Mouse (Mus musculus) embryonic facial prominence, embryonic 12.5 days (tissue): ENCODE measurements around the gene Pigx. TPM values are rescaled to one million over a fixed set of nuclear protein-coding genes. Genes with fewer than 3 reads are reported as not detected.
"Not testable (repeated sequence)": the region's sequence is repeated elsewhere in the genome, so short reads cannot be mapped to it uniquely, and the experiment has no call there.

ENCODE experiments used
- ATAC-seq: fragments of 200-750 bp; cut with Nextera tagmentation; 2 replicates; pipeline ENCODE4 v1.8.0; 2017; ENCODE audit not compliant: insufficient number of reproducible peaks, insufficient read depth, low FRiP score, low TSS enrichment
- H3K27ac ChIP-seq: fragments of 300-500 bp; sonication (generic); 2 replicates; pipeline ENCODE4 v1.5.1; 2016; ENCODE audit warnings: mild to moderate bottlenecking
- H3K27me3 ChIP-seq: fragments of 300-500 bp; sonication (generic); 2 replicates; pipeline ENCODE4 v1.6.1; 2016; ENCODE audit warnings: mild to moderate bottlenecking, moderate library complexity
- H3K36me3 ChIP-seq: fragments of 300-500 bp; sonication (generic); 2 replicates; pipeline ENCODE4 v1.6.1; 2016; ENCODE audit warnings: mild to moderate bottlenecking
- H3K4me1 ChIP-seq: fragments of 300-500 bp; sonication (generic); 2 replicates; pipeline ENCODE4 v1.6.1; 2016
- H3K4me2 ChIP-seq: fragments of 300-500 bp; sonication (generic); replicated peaks from 2 replicates; pipeline ENCODE4 v1.6.1; 2016; ENCODE audit warnings: mild to moderate bottlenecking, moderate library complexity
- H3K4me3 ChIP-seq: fragments of 300-500 bp; sonication (generic); 2 replicates; pipeline ENCODE4 v1.5.1; 2016; ENCODE audit warnings: mild to moderate bottlenecking
- H3K9ac ChIP-seq: fragments of 300-500 bp; sonication (generic); 2 replicates; pipeline ENCODE4 v1.6.1; 2016; ENCODE audit warnings: mild to moderate bottlenecking, moderate library complexity
- H3K9me3 ChIP-seq: fragments of 300-500 bp; sonication (generic); 2 replicates; pipeline ENCODE4 v1.6.1; 2016; ENCODE audit warnings: mild to moderate bottlenecking, moderate library complexity
- WGBS: fragments of 180-500 bp; shearing (Covaris S2); methylation state at CpG from one replicate; pipeline ENCODE4 v1.1.7; 2016; 5-methylcytosine and 5-hydroxymethylcytosine counted together
- polyA plus RNA-seq: library from polyadenylated mRNA; unstranded; fragments of >200 nt; fragmentation: Nextera tagmentation; extraction: Ambion mirVana; gene quantifications from 2 replicates; pipeline ENCODE4 v1.2.1, GENCODE M21; 2016

Gene Pigx
- polyA plus RNA-seq, 1 experiment from 2014 or later, result 138 TPM

DNA sequence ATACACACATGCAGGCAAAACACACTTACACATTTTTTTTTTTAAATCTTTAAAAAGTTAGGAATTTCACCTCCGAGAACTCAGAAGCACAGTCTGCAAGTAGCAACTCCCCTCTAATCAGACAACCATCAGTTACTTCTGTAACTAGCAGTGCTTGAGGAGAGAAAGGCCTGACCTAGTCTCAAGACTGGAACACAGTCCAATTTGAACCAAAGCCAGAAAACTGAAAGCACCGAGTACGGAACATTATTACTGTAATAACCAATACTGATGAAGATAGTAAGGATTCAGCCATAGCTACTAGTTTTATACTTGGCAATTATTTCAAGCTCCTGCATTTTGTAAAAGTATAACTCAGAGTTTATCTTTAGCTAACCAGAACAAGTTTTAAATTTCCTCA is 23.1 kb downstream of the Pigx start:
- H3K4me1 ChIP-seq, result peaks cover 15% of the 10 kb centered on the region
- H3K4me2 ChIP-seq, result no peak overlapping the region
- H3K9me3 ChIP-seq, result no peaks in the 10 kb centered on the region
- ATAC-seq, result no peak
- H3K9ac ChIP-seq, result no peak overlapping the region
- 0 out of 2 replicates have a peak, but pooled peaks cover 2% of the 10 kb centered on the region for H3K36me3 ChIP-seq
- no peaks in the 10 kb centered on the region for H3K27me3 ChIP-seq
- H3K27ac ChIP-seq, result no peak overlapping the region
- H3K4me3 ChIP-seq, result no peak overlapping the region
- WGBS, result 69% methylated on average over 3 of the region's 3 CpGs

DNA sequence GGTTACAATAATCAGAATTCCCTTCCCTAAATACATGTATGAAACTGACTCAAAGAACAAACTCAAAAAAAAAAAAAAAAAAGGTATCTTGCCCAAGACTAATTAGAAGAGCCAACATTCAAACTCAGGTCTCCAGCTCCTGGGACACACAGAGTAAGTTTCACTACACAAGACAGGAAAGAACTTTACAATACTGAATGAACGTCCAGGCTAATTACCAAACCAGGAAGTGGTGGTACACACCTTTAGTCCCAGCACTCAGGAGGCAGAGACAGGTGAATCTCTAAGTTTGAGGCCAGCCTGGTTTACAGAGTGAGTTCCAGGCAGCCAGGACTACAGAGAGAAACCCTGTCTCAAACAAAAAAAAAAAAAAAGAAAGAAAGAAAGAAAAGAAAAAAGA is 23.8 kb downstream of the Pigx start:
- Histone ChIP-seq H3K9me3 (no peaks in the 10 kb centered on the region), H3K4me3 (no peak overlapping the region), H3K27me3 (no peaks in the 10 kb centered on the region), H3K4me1 (peaks cover 15% of the 10 kb centered on the region), H3K36me3 (0 out of 2 replicates have a peak, but pooled peaks cover 2% of the 10 kb centered on the region), H3K27ac (no peak overlapping the region), H3K4me2 (no peak overlapping the region), H3K9ac (no peak overlapping the region)
- 53% methylated on average over 1 of the region's 1 CpGs for WGBS
- no peak for ATAC-seq

DNA sequence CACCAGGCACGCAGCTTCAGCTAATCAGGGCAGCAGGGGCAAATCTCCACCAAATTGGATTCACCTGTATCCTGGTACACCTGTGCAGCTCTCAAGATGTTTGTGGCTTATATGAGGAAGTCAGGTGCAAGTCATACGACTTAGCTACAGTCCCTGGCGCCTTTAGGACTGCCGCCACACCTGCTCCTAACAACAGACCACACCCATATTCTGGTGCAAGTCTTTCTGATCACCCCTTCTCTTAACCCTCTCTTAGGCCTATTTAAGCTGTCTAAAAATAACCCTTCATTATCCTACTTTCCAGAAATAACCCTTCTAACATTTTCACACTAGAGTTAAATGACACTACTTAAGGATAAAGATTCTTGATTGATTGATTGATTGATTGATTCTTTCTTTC is 29.5 kb downstream of the Pigx start:
- not testable (repeated sequence) for ATAC-seq, H3K27me3 ChIP-seq, H3K4me1 ChIP-seq, H3K9me3 ChIP-seq, H3K4me2 ChIP-seq, H3K9ac ChIP-seq, H3K27ac ChIP-seq, H3K4me3 ChIP-seq, H3K36me3 ChIP-seq
- 74% methylated on average over 4 of the region's 4 CpGs for WGBS

DNA sequence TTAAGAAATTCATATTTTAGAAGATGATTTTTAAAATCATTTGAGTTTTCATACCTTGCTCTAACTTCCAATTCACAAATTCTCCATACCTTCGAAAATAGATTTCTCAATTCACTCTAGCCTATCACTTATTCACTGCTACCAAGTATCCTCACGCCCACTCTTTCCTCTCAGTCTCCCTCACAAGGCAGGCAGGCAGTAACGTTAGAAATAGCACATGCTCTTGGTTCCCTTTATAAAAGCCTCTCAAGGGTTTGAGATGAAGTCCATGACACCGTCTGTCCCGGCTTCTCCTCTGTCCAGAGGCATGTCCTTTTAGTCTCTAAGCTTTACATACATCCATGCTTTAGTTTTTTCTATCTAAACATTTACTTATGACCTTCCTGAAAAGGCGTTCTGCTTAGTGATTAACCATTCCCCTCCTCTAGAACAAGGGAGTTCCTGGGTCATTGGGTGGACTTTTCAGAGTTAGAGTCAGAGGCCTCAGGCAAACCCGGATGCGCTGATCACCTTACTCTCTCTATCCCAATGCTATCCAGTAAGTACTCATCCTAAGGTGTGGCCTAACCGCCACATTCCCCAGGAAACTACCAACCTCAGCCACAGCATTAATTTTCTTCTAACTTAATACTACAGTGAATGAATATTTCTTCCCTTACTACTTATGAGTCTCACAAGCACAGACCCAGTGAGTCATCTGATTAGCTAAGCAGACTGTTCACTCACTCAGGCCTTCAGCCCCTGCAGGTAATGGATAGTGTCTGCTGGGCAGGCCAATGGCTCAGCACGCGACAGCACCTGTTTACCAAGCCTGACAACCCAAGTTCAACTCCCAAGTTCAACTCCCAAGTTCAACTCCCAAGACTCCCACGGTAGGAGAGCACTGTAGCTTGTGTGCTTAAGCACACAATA is 30.9 kb downstream of the Pigx start:
- H3K9ac ChIP-seq, result no peak overlapping the region
- H3K27me3 ChIP-seq, result no peaks in the 10 kb centered on the region
- no peak overlapping the region for H3K27ac ChIP-seq
- no peaks in the 10 kb centered on the region for H3K9me3 ChIP-seq
- H3K4me1 ChIP-seq, result no peaks in the 10 kb centered on the region
- ATAC-seq, result no peak
- WGBS, result 86% methylated on average over 12 of the region's 12 CpGs
- 0 out of 2 replicates have a peak, but pooled peaks cover 2% of the 10 kb centered on the region for H3K36me3 ChIP-seq
- no peak overlapping the region for H3K4me2 ChIP-seq
- no peak overlapping the region for H3K4me3 ChIP-seq

DNA sequence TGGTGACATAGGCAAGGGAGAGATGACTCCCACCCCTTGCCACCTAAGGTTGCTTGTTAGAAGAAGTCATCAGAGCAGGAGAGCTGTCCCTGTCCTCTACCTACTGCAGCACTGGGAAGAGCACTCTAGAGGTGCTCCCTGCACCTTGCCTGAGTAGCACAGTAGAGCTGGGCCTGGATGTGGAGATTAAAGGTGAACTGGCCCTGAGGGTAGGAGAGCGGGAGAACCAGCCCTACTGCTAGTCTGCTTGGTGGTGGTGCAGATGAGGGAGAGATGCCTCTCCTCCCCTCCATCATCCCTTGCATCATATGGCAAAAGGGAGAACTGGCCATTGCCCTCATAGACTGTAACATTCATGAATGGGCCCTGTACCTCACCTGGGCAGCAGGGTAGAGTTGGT is 32.6 kb downstream of the Pigx start:
- Histone ChIP-seq H3K36me3 (no peaks in the 10 kb centered on the region), H3K4me3 (no peak overlapping the region), H3K4me1 (no peaks in the 10 kb centered on the region), H3K9ac (no peak overlapping the region), H3K9me3 (no peaks in the 10 kb centered on the region), H3K27ac (no peak overlapping the region), H3K27me3 (no peaks in the 10 kb centered on the region), H3K4me2 (no peak overlapping the region)
- peak; percentile 35; the same call in 1 of the 2 replicates for ATAC-seq
- WGBS, result 100% methylated on average over 1 of the region's 1 CpGs

DNA sequence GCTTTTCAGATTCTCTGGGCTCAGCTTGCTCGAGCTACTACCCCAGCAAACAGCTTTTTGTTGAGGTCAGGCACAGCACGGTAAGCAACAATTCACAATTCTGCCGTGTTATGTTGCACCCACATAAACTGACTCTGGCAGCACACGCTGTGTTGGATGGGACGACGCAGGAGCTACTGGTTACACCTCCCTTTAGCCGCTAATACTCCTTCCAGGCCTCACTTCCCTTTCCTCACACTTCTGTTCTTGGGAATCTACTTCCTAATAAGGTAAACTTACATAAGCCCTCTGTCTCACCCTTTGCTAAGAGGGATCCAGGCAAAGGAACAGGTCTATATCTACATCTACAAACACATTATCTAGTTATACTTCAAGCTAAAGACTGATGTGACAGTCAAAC is 35.6 kb downstream of the Pigx start:
- Histone ChIP-seq H3K36me3 (no peaks in the 10 kb centered on the region), H3K27ac (no peak overlapping the region), H3K4me1 (no peaks in the 10 kb centered on the region), H3K4me3 (no peak overlapping the region), H3K27me3 (no peaks in the 10 kb centered on the region), H3K9ac (no peak overlapping the region), H3K9me3 (no peaks in the 10 kb centered on the region), H3K4me2 (no peak overlapping the region)
- 87% methylated on average over 7 of the region's 7 CpGs for WGBS
- no peak for ATAC-seq

DNA sequence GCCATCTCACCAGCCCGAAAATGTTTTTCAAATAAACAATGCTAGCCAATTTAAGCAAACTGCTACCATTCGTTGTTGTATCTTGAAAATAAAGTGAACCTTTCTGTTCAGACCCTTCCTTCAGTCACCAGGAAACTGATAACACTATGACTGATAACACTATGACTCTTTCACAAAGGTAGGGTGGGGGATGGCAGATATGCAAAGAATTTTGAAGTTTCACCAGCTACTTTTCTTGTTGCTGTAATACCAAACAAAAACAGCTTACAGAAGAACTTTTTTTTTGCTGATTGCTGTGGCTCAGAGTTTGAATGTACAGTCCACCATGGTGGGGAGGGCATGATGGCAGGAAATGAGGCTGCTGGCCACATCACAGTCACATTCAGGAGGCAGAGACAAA is 37.3 kb downstream of the Pigx start:
- no peak overlapping the region for H3K27ac ChIP-seq
- H3K27me3 ChIP-seq, result no peaks in the 10 kb centered on the region
- no peaks in the 10 kb centered on the region for H3K36me3 ChIP-seq
- no peaks in the 10 kb centered on the region for H3K4me1 ChIP-seq
- WGBS, result 80% methylated on average over 2 of the region's 2 CpGs
- H3K4me2 ChIP-seq, result no peak overlapping the region
- H3K4me3 ChIP-seq, result no peak overlapping the region
- no peaks in the 10 kb centered on the region for H3K9me3 ChIP-seq
- ATAC-seq, result no peak
- H3K9ac ChIP-seq, result no peak overlapping the region

DNA sequence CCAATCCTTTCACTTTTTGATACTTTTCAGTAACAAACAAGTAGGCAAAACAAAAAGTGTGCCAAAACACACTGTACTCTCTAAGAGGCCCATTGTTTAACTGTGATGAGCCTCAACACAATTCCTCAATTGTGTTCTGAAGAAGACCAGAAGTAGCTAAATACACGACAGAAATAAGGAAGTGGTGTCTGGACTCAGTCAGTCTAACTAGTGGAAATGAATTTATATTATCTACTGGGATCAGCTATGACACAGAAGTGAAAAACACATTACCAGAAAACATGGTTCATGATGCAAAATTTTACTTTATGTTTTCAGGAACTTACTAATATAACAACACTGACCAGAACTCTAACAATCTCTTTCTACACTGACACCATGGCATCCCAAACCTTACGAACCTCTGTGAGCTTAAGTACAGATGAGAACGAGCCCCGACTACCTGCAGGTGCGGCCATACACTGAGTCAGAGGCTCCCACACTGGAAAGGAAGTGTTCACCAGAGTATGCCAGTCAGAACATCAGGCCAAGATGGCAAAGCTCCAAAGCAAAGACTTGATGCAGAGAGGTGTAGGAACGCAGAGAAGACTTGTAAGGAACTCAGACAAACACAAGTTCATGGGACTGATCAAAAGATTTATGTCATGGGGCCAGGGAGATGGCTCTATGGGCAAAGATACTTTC is 39.6 kb downstream of the Pigx start:
- no peaks in the 10 kb centered on the region for H3K4me1 ChIP-seq
- no peak overlapping the region for H3K27ac ChIP-seq
- WGBS, result 74% methylated on average over 6 of the region's 6 CpGs
- no peaks in the 10 kb centered on the region for H3K27me3 ChIP-seq
- no peak for ATAC-seq
- no peak overlapping the region for H3K9ac ChIP-seq
- no peak overlapping the region for H3K4me3 ChIP-seq
- no peaks in the 10 kb centered on the region for H3K9me3 ChIP-seq
- H3K36me3 ChIP-seq, result no peaks in the 10 kb centered on the region
- H3K4me2 ChIP-seq, result no peak overlapping the region

DNA sequence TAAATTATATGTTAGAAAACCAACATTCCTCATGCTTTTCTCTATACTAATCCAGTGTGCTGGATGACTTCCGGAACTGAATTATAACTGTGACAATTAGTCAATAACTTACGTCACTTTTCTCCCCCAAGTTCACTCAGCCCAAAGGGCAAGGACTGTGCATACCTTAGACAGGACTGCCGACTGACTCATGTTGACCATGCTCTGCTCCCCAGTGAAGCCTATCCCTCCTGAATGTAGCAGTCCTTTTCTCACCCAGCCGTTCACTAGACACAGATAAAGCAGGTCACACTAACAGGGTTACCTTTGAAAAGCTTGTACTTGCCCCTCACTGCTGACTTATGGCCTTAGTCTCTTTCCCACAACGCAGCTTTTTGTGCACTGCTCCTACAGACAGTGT is 40.7 kb downstream of the Pigx start:
- H3K9ac ChIP-seq, result no peak overlapping the region
- H3K36me3 ChIP-seq, result no peaks in the 10 kb centered on the region
- H3K4me3 ChIP-seq, result no peak overlapping the region
- H3K4me1 ChIP-seq, result no peaks in the 10 kb centered on the region
- H3K27ac ChIP-seq, result no peak overlapping the region
- WGBS, result 80% methylated on average over 5 of the region's 5 CpGs
- H3K4me2 ChIP-seq, result no peak overlapping the region
- no peaks in the 10 kb centered on the region for H3K27me3 ChIP-seq
- ATAC-seq, result no peak
- H3K9me3 ChIP-seq, result no peaks in the 10 kb centered on the region

DNA sequence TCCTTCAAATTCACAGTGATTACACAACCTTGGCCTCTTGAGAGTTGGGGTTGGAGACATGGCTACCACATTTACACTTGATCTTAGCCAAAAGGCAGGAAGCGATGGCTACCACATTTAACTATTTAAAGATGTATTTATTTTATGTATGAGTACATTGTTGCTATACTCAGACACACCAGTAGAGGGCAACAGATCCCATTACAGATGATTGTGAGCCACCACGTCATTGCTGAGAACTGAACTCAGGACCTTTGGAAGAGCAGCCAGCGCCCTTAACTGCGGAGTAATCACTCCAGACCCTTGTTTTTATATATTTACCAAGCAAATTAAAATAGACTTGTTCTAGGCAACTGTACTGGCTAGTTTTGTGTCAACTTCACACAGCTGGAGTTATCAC is 57.2 kb downstream of the Pigx start:
- no peaks in the 10 kb centered on the region for H3K27me3 ChIP-seq
- H3K4me1 ChIP-seq, result no peaks in the 10 kb centered on the region
- H3K4me2 ChIP-seq, result no peak overlapping the region
- peaks cover 68% of the 10 kb centered on the region for H3K36me3 ChIP-seq
- H3K9ac ChIP-seq, result no peak overlapping the region
- 94% methylated on average over 4 of the region's 4 CpGs for WGBS
- ATAC-seq, result no peak
- H3K27ac ChIP-seq, result no peak overlapping the region
- H3K9me3 ChIP-seq, result no peaks in the 10 kb centered on the region
- no peak overlapping the region for H3K4me3 ChIP-seq
